Mouse (Mus musculus) embryonic facial prominence, embryonic 10.5 days (tissue): ENCODE measurements at regions not wholly inside any gene's neighbourhood (a gene's known extent, or its start where the extent isn't known, plus 50 kb on each side); places are given as distances from the start of the nearest gene placed in this dataset.

Experiments
- DNase-seq: peaks from one replicate; pipeline ENCODE4 v3.0.0-alpha.2; 2017; ENCODE audit warnings: low spot score
- H3K27ac ChIP-seq: fragments of 300-500 bp; sonication (generic); replicated peaks from 2 replicates; pipeline ENCODE4 v1.5.1; 2016; ENCODE audit warnings: mild to moderate bottlenecking
- H3K27me3 ChIP-seq: fragments of 300-500 bp; sonication (generic); replicated peaks from 2 replicates; pipeline ENCODE4 v1.6.1; 2016; ENCODE audit warnings: low read depth, mild to moderate bottlenecking; ENCODE audit not compliant: poor library complexity, severe bottlenecking
- H3K36me3 ChIP-seq: fragments of 300-500 bp; sonication (generic); replicated peaks from 2 replicates; pipeline ENCODE4 v1.6.1; 2016; ENCODE audit warnings: mild to moderate bottlenecking, moderate library complexity
- H3K4me1 ChIP-seq: fragments of 300-500 bp; sonication (generic); 2 replicates; pipeline ENCODE4 v1.6.1; 2016
- H3K4me3 ChIP-seq: fragments of 300-500 bp; sonication (generic); 2 replicates; pipeline ENCODE4 v1.5.1; 2016; ENCODE audit warnings: mild to moderate bottlenecking, moderate library complexity
- H3K9me3 ChIP-seq: fragments of 300-500 bp; sonication (generic); 2 replicates; pipeline ENCODE4 v1.6.1; 2016; ENCODE audit warnings: mild to moderate bottlenecking
- WGBS: fragments of 180-500 bp; shearing (Covaris S2); methylation state at CpG from one replicate; pipeline ENCODE4 v1.1.7; 2016; 5-methylcytosine and 5-hydroxymethylcytosine counted together

DNA sequence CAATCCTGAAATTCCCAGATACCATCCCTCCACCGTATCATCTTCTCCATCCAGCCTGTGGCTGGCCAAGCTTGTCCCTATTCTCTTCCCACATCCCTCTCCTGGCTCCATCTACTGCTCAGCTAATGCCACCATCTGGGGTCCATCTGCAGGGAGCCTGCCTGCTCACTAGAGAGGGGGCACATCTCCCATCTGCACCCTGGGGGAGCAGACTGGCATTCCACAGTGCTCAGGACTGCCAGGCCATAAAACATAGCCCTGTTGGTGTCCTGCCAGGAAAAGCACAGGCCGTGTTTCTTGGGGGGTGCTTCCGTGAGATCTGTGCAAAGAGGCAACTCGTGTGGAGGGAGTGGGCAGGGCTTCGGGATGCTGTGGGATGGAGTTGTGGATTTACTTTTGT lies 197.9 kb upstream of the Csf3r start:
- H3K27ac ChIP-seq, result no peak overlapping the region; the same call in 1 of the 2 replicates
- H3K4me1 ChIP-seq, result peaks cover 6% of the 10 kb centered on the region
- DNase-seq, result no peak
- no peaks in the 10 kb centered on the region for H3K27me3 ChIP-seq
- no peak overlapping the region for H3K4me3 ChIP-seq
- 68% methylated on average over 5 of the region's 5 CpGs for WGBS
- H3K36me3 ChIP-seq, result no peaks in the 10 kb centered on the region
- H3K9me3 ChIP-seq, result no peaks in the 10 kb centered on the region

DNA sequence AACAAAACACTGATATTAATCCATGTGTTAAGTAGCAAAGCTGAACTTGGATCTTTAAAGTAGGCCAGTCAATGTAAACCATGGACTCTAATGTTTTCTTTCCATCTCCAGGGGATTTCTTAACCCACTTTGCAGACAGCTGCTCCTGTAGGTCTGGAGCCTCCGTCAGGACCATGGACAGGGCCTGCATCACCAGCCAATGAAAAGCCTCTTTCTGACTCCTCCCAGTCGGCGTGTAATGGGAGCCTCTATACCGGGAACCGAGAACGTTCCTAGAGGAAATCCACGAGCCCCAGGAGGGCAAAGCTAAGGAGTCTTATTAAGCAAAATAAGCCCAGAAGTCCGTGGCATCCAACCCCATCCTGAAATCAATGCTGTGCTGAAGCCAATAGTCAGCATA lies 189.1 kb upstream of the Csf3r start:
- Histone ChIP-seq H3K9me3 (no peaks in the 10 kb centered on the region), H3K27ac (no peak overlapping the region), H3K4me3 (peak overlapping the region; percentile 13; the same call in 1 of the 2 replicates), H3K36me3 (no peaks in the 10 kb centered on the region), H3K27me3 (no peaks in the 10 kb centered on the region), H3K4me1 (peaks cover 12% of the 10 kb centered on the region; the same call in 1 of the 2 replicates)
- WGBS, result under 1% methylated on average over 8 of the region's 8 CpGs
- DNase-seq, result peak; percentile 90

DNA sequence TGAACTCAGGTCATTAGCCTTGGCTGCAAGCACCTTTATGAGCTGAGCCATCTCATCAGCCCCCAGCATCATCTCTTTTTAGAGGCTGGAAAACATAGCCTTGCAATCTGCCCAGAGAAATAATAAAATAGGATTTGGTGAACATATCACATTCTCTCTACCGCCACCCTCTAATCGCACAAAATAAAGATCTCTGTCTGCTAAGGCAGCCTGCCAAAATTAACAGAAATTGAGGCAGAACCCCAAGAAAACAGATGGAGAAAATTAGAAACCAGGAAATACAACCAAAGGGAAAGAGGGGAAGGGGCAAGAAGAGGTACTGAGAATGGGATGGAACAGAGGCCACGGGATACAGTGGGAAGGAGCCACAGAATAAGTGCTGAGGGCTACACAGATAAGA lies 176.8 kb upstream of the Csf3r start:
- WGBS, result 94% methylated on average over 3 of the region's 3 CpGs
- Histone ChIP-seq H3K4me3 (no peak overlapping the region), H3K36me3 (no peaks in the 10 kb centered on the region), H3K4me1 (peaks cover 16% of the 10 kb centered on the region), H3K27ac (no peak overlapping the region), H3K9me3 (no peaks in the 10 kb centered on the region), H3K27me3 (no peaks in the 10 kb centered on the region)
- no peak for DNase-seq

DNA sequence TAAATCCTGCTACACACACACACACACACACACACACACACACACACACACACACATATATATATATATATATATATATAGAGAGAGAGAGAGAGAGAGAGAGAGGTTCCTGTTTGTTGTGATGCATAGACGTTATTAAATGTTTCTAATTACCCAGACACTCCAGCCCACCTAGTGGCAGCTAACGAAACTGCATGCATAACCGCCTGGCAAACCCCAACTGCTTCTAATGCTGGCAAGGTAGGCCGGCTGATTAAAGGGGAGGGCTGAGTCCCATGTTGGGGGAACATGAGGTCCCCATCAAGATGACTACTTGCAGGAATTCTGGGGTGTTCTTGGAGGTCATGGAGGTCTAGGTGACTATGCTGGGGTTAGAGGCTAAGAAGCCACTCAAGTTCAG lies 174.1 kb upstream of the Csf3r start:
- DNase-seq, result peak; percentile 60
- Histone ChIP-seq H3K27me3 (no peaks in the 10 kb centered on the region), H3K36me3 (no peaks in the 10 kb centered on the region), H3K4me1 (peaks cover 17% of the 10 kb centered on the region), H3K27ac (no peak overlapping the region), H3K4me3 (no peak overlapping the region), H3K9me3 (no peaks in the 10 kb centered on the region)
- WGBS, result 8% methylated on average over 4 of the region's 4 CpGs

DNA sequence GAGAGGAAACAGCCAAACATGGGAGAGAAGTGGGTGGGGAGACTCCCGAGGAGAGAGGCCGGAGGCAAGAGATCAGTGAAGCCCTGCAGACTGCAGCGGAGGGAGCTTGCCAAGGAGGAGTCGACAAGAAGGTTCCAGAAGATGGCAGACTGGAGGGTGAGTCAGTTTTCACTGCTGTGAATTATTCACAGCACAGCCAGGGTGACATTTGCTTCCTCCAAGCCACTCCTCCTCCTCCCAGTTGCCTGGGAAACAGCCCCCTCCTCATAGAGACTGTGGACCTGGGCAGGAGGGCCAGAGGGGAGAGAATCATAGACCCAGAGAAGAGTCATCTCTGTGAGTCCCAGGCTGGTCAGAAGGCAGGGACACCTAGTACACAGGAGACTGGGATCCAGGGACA lies 171.8 kb upstream of the Csf3r start:
- H3K4me1 ChIP-seq, result peaks cover 32% of the 10 kb centered on the region
- WGBS, result 73% methylated on average over 4 of the region's 4 CpGs
- H3K9me3 ChIP-seq, result no peaks in the 10 kb centered on the region
- H3K27me3 ChIP-seq, result no peaks in the 10 kb centered on the region
- H3K27ac ChIP-seq, result no peak overlapping the region
- DNase-seq, result no peak
- H3K36me3 ChIP-seq, result no peaks in the 10 kb centered on the region
- H3K4me3 ChIP-seq, result no peak overlapping the region

DNA sequence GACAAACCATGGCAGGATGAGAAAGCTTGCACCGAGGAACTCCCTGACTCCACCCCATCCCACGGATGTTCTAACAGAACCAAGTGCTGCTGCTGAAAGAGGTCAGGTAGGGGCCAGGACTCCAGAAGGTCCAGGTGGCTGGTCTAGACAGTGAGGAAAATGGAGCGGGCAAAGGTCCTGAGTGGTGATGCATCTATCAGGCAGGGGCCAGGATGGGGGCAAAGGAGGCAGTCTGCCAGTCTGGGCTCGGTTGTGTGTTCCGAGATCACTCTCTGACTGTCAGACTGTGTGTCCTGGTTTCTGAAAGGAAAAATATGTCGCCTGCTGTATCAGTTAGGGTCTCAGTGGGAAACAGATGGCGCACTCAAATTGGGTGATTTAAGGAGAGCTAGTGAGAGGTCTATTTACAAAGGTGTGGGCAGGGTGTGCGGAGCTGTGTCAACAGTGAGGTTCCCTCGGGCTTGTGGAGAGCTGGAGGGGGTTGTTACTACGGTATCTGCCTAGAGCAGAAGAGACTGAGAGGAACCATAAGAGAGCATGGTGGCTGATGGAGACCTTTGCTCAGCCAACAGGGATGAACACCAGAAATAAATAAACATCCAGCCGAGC lies 168.3 kb upstream of the Csf3r start:
- WGBS, result 55% methylated on average over 11 of the region's 11 CpGs
- Histone ChIP-seq H3K36me3 (no peaks in the 10 kb centered on the region), H3K27ac (0 out of 2 replicates have a peak overlapping the region, but pooled peaks have one; percentile 3), H3K9me3 (no peaks in the 10 kb centered on the region), H3K4me1 (peaks cover 23% of the 10 kb centered on the region), H3K4me3 (no peak overlapping the region), H3K27me3 (0 out of 2 replicates have a peak, but pooled peaks cover 4% of the 10 kb centered on the region)
- DNase-seq, result no peak

DNA sequence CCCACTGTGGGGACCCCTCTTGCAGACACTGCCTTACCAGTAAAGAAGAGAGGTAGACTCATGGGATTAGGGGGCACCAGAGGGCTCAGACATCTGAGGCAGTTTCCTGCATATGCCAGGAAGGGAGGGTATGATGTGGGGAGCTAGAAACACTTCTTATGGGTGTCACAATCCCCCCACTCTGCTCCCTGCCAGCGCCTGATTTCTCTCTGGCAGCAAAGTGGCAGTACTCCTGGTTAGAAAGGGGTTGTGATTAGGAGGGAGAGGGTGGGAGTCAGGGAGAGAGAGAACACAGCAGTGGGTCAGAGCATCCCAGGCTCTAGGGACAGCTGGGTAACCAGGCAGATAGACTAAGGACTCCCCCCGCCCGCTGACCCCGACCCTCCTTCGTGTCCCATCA lies 167.6 kb upstream of the Csf3r start:
- H3K27ac ChIP-seq, result 0 out of 2 replicates have a peak overlapping the region, but pooled peaks have one; percentile 8
- H3K9me3 ChIP-seq, result no peaks in the 10 kb centered on the region
- H3K4me3 ChIP-seq, result no peak overlapping the region
- no peaks in the 10 kb centered on the region for H3K36me3 ChIP-seq
- H3K27me3 ChIP-seq, result 0 out of 2 replicates have a peak, but pooled peaks cover 4% of the 10 kb centered on the region
- peaks cover 23% of the 10 kb centered on the region for H3K4me1 ChIP-seq
- 62% methylated on average over 5 of the region's 5 CpGs for WGBS
- DNase-seq, result no peak

DNA sequence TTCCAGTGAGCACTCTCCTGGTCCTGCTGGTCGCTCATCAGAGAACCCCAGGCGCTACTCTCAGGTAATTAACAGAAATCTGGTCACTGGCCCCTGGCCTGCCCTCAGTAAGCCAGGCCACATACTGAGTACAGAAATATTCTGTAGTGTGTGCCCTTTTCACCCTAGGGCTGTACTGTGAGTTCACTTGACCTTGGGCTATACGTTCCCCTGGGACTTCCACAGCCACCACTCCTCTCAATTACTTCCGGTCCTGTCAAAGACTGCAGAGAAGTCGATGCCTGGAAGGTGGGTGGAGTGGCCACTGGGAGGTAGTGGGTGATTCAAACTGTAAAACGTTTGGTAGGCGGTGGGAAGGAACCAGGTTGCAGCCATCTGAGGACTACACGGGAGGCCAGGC lies 159.3 kb upstream of the Csf3r start:
- 35% methylated on average over 8 of the region's 8 CpGs for WGBS
- H3K27ac ChIP-seq, result no peak overlapping the region
- H3K4me1 ChIP-seq, result peaks cover 23% of the 10 kb centered on the region
- no peaks in the 10 kb centered on the region for H3K9me3 ChIP-seq
- DNase-seq, result peak; percentile 30
- no peaks in the 10 kb centered on the region for H3K36me3 ChIP-seq
- no peaks in the 10 kb centered on the region for H3K27me3 ChIP-seq
- H3K4me3 ChIP-seq, result no peak overlapping the region

DNA sequence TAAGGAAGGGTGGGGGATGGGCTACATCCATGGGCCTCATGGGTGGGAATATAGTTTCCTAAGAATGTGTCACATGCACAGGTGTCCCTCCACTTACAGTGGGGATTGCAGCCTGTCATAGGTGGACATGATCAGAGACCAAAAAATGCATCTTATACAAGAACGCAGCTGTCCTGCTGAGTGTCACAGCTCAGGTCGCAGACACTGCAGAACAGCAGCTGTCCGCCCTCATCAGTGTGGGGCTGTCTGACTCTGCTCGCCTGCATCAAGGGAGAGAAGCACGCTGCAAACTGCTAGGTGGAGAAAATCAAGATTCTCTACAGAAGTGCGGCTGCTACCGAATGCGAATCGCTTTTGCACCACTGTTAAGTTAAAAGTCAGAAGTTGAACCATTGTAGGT lies 158.6 kb upstream of the Csf3r start:
- no peak overlapping the region for H3K27ac ChIP-seq
- 75% methylated on average over 9 of the region's 9 CpGs for WGBS

DNA sequence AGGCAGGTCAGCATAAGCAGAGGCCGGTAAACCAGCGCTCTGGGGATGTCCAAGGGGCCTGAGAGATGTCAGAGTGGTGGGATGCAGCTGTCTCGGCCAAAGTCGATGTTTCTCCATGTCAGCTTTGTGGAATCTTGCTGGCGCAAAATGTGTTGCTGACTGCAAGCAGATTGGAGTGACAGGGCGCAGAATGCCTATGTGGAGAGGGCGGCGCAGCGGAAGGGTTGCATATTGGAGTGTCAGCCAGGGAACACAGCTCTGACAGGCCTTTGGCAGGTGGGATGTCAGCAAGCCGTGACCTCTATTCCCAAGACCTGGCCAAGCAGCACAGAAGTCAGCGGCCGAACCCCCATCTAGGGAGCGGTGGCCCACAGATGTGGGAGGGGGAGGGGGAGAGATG lies 153.1 kb upstream of the Csf3r start:
- Histone ChIP-seq H3K4me3 (no peak overlapping the region), H3K27ac (no peak overlapping the region), H3K27me3 (peaks cover 9% of the 10 kb centered on the region; the same call in 1 of the 2 replicates), H3K4me1 (peaks cover 7% of the 10 kb centered on the region), H3K9me3 (no peaks in the 10 kb centered on the region), H3K36me3 (no peaks in the 10 kb centered on the region)
- DNase-seq, result no peak
- 78% methylated on average over 13 of the region's 13 CpGs for WGBS

More for the DNA sequence above, 158.6 kb upstream of the Csf3r start:
- no peaks in the 10 kb centered on the region for H3K9me3 ChIP-seq
- no peak overlapping the region for H3K4me3 ChIP-seq
- H3K36me3 ChIP-seq, result no peaks in the 10 kb centered on the region
- no peak for DNase-seq
- no peaks in the 10 kb centered on the region for H3K27me3 ChIP-seq
- peaks cover 23% of the 10 kb centered on the region for H3K4me1 ChIP-seq

DNA sequence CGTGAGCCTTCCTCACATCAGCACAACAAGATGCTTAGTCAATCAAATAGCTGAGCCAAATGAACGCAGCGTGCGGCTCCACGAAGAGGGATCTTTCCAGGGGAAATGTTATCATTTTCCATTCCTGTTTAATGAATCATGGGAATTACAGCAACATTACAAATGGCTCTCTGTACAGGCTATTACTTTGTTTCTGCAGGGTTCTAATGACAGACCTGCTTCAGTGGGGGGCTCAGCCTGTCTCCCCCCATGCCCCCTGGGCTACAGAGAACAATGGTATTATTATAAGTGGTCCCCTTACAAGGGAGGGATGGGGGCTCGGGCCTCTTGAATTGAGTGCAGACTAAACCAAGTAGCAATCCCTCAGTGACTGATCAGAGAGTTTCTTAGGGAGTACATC lies 144.3 kb upstream of the Csf3r start:
- peaks cover 24% of the 10 kb centered on the region for H3K4me1 ChIP-seq
- WGBS, result 65% methylated on average over 6 of the region's 6 CpGs
- H3K27me3 ChIP-seq, result no peaks in the 10 kb centered on the region
- H3K36me3 ChIP-seq, result no peaks in the 10 kb centered on the region
- H3K27ac ChIP-seq, result no peak overlapping the region
- no peak for DNase-seq
- H3K9me3 ChIP-seq, result no peaks in the 10 kb centered on the region
- no peak overlapping the region for H3K4me3 ChIP-seq

DNA sequence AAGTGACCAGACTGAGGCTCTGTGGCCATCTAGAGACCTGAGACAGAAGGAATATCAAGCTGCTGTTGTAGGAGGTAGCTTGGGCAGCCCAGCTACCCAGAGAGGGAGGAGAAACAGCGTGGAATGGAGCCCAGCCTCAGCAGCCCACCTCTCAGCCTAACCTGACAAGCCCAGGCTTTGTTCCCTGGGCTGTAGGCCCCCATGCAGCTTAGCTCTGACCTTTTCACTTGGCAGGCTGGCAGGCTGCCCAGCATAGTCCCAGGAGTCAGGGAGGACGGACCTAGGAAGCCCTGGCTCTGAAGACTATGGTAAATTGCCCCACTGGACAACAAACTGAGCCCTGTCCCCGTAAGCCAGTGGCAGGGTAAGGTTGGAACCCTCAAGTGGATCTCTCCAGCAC lies 141.8 kb upstream of the Csf3r start:
- DNase-seq, result no peak
- 64% methylated on average over 3 of the region's 3 CpGs for WGBS
- Histone ChIP-seq H3K27ac (peak overlapping the region; percentile 21; the same call in 1 of the 2 replicates), H3K4me1 (peaks cover 24% of the 10 kb centered on the region), H3K9me3 (no peaks in the 10 kb centered on the region), H3K4me3 (no peak overlapping the region), H3K27me3 (no peaks in the 10 kb centered on the region), H3K36me3 (no peaks in the 10 kb centered on the region)

DNA sequence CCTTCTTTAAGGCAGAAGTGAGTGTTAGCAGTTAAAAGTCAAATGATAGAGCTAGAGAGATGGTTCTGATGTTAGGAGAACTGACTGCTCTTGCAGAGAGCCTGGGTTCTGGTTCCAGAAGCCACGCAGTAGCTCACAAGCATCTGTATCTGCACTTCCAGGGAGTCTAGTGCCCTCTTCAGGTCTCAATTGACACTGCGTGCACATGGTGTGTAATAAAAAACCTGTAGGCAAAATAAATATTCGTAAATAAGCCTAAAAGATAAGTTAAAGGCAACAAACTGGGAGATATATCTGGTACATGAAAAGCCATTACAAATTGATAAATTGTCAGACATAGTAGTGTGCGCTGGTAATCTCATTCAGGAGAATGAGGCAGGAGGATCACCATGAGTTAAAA lies 133.8 kb upstream of the Csf3r start:
- H3K4me1 ChIP-seq, result peaks cover 1% of the 10 kb centered on the region; the same call in 1 of the 2 replicates
- H3K9me3 ChIP-seq, result no peaks in the 10 kb centered on the region
- no peaks in the 10 kb centered on the region for H3K27me3 ChIP-seq
- H3K4me3 ChIP-seq, result no peak overlapping the region
- no peaks in the 10 kb centered on the region for H3K36me3 ChIP-seq
- 59% methylated on average over 4 of the region's 4 CpGs for WGBS
- DNase-seq, result no peak
- H3K27ac ChIP-seq, result no peak overlapping the region
